Mouse (Mus musculus) kidney, adult 2 months (tissue): ENCODE measurements around the gene Kcnip4. TPM values are rescaled to one million over a fixed set of nuclear protein-coding genes. Genes with fewer than 3 reads are reported as not detected.

ENCODE experiments used
- DNase-seq: peaks from one replicate; pipeline ENCODE4 v3.0.0; 2021
- H3K27ac ChIP-seq: fragments of 200-500 bp; 2 replicates; pipeline ENCODE4 v1.5.1; 2012; ENCODE audit warnings: low read depth, low read length, control low read depth, inconsistent platforms; ENCODE audit not compliant: insufficient read depth
- H3K27me3 ChIP-seq: fragments of 200-500 bp; replicated peaks from 2 replicates; pipeline ENCODE4 v1.6.1; 2012; ENCODE audit warnings: mild to moderate bottlenecking, moderate library complexity, low read length, inconsistent platforms; ENCODE audit not compliant: control insufficient read depth, insufficient read depth
- H3K36me3 ChIP-seq: fragments of 200-500 bp; 2 replicates; pipeline ENCODE4 v1.6.1; 2012; ENCODE audit warnings: mild to moderate bottlenecking, moderate library complexity, low read length, inconsistent platforms; ENCODE audit not compliant: control insufficient read depth, insufficient read depth
- H3K4me1 ChIP-seq: fragments of 200-500 bp; 2 replicates; pipeline ENCODE4 v1.6.1; 2011; ENCODE audit warnings: low read length; ENCODE audit not compliant: control insufficient read depth, insufficient read depth
- H3K4me3 ChIP-seq: fragments of 200-500 bp; 2 replicates; pipeline ENCODE4 v1.5.1; 2011; ENCODE audit warnings: mild to moderate bottlenecking, low read depth, low read length, control low read depth; ENCODE audit not compliant: insufficient read depth
- CTCF ChIP-seq: fragments of 200-500 bp; conservative IDR thresholded peaks from 2 replicates; pipeline ENCODE4 v1.5.1; 2011; ENCODE audit warnings: low read depth, mild to moderate bottlenecking, control low read depth, low read length, moderate library complexity, mixed read lengths; ENCODE audit not compliant: insufficient read depth, insufficient read length
- POLR2A ChIP-seq: fragments of 200-500 bp; IDR thresholded peaks from one replicate; pipeline ENCODE4 v1.6.1; 2011; ENCODE audit warnings: low read depth, low read length, control low read depth
- WGBS: fragments of 180-500 bp; shearing (Covaris S2); methylation state at CpG from one replicate; pipeline ENCODE4 v1.1.7; 2018; 5-methylcytosine and 5-hydroxymethylcytosine counted together
- polyA plus RNA-seq: library from polyadenylated mRNA; depleted of rRNA; stranded (reverse); fragments of >200 nt; gene quantifications from 2 replicates; pipeline ENCODE4 v1.2.3, GENCODE M21; 2012

Gene Kcnip4
- polyA plus RNA-seq, 1 experiment, result 0.13 TPM

DNA sequence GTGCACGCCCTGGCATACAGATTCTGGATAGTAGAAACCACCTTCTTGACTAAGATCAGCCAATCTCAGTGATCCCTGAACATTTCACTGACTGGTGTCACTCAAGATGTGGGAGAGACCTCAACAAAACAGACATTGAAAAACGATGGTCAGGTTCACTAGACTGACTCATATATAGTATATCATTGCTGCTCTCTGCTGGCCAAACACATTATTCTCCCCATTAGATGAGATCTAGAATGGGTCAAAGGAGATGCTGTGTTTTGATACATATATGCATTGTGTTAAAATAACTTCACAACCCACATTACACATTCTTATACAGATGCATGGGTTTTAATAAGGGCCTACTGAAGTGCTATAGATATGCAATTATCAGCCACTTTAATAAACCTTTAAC lies 787.1 kb downstream of the Kcnip4 start:
- WGBS, result 43% methylated on average over 2 of the region's 2 CpGs
- DNase-seq, result peak; percentile 8

DNA sequence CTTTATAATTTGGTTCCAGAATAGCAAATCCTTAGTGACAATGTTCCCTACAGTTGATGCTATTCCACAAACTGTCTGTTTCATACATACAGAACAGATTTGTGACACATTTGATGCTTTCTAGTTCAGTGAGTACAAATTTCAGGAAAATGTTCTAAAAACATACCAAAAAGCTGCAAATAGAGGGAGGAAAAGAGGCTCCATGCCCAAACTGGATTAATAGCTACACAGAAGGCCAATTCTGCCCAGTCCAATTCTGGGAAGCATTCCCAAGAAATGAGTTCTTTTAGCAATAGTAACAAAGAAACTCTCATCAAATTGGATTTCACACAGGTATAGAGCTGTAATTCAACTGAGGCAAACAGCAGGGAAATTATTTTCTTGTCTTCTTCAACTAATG lies 806.5 kb downstream of the Kcnip4 start:
- no peak overlapping the region for H3K27ac ChIP-seq
- no peak for DNase-seq
- H3K27me3 ChIP-seq, result no peaks in the 10 kb centered on the region
- H3K36me3 ChIP-seq, result no peaks in the 10 kb centered on the region
- TF ChIP-seq POLR2A (no peak), CTCF (no peak)
- no peaks in the 10 kb centered on the region for H3K4me1 ChIP-seq
- H3K4me3 ChIP-seq, result no peak overlapping the region

More for the DNA sequence above, 787.1 kb downstream of the Kcnip4 start:
- Histone ChIP-seq H3K4me3 (no peak overlapping the region), H3K27me3 (no peaks in the 10 kb centered on the region), H3K4me1 (no peaks in the 10 kb centered on the region), H3K36me3 (no peaks in the 10 kb centered on the region), H3K27ac (no peak overlapping the region)
- TF ChIP-seq POLR2A (no peak), CTCF (no peak)

DNA sequence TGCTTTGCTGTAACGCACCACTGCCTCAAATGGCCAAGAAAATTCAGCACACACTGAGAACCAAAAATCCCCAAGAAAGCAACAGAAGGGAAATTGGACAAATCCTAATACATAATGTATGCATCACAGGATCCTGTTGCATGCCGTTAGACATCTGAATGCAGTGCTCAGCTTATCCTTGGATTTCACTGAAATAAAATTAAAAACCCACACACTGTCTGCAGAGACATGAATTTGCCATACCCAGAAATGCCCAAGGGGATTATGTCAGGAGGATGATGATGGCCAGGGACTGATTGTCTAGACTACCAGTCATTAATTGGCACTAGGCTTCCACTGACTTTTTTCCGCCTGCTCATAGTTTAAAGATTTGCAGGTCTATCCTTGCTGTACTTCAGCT lies 818.7 kb downstream of the Kcnip4 start:
- Histone ChIP-seq H3K27me3 (no peaks in the 10 kb centered on the region), H3K4me1 (no peaks in the 10 kb centered on the region), H3K36me3 (no peaks in the 10 kb centered on the region), H3K4me3 (no peak overlapping the region), H3K27ac (no peak overlapping the region)
- TF ChIP-seq POLR2A (no peak), CTCF (no peak)
- 77% methylated on average over 3 of the region's 3 CpGs for WGBS
- no peak for DNase-seq

DNA sequence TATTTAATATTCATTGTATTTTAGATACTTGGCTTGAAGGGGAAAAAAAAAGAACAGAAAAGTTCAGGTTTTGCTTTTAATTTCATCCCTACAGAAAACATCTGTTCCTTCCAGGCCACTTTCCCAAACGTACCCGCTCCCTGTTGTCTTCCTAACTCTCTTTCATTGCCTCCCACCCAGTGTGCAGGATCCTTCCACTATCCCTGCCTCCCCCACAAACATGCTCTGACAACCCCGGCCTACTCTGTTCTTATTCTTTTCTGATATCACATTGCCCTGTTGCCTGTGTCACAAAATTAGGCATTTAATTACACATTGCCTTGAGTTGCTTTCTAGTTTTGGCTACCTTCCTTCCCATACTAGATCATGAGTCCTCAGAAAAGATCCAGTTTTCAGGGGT lies 837.6 kb downstream of the Kcnip4 start:
- no peak for DNase-seq
- Histone ChIP-seq H3K27me3 (no peaks in the 10 kb centered on the region), H3K27ac (no peak overlapping the region), H3K36me3 (no peaks in the 10 kb centered on the region), H3K4me1 (no peaks in the 10 kb centered on the region), H3K4me3 (no peak overlapping the region)
- WGBS, result 48% methylated on average over 3 of the region's 3 CpGs
- TF ChIP-seq CTCF (no peak), POLR2A (no peak)

DNA sequence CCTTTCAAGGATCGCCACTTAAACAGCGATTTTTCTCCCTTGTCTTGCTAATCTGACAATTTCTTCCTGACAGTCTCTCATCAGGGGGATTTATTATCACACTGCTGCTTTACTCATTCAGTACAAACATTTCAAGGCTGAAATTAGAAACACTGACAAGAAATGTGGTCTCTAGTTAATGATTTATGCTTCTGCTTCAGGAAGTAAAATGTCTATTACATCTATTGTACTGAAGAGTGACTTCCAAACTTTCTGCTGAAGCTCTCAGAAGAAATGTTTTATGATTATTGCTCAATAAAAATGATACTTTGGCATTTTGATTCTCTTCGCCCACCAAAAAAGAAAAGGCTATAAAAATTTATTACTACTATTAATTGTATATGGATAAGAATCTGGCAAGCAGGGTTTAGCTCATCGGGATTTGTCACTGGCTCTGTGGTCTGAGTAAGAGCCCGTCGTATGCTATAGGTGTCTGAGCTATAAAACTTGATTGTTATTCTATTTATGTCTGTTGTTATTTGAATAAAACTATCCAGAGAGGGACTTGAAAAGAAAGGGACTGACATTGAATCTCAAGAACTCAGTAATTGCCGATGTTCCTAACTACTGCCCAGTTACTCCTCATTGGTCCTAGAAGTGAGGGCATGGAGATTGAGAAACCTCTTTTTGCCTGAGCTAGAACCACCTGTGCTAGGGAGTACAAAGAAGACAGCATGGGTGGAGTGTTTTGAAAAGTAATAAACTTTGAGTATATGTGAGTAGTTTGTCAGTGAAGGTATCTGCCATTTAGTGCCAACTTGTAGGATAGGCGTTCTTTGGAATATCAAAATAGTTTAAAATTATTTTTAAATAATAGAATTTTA lies 844.7 kb downstream of the Kcnip4 start:
- no peak overlapping the region for H3K27ac ChIP-seq
- DNase-seq, result no peak
- TF ChIP-seq POLR2A, result no peak
- no peak for TF ChIP-seq CTCF
- no peaks in the 10 kb centered on the region for H3K4me1 ChIP-seq
- 47% methylated on average over 8 of the region's 8 CpGs for WGBS
- H3K27me3 ChIP-seq, result no peaks in the 10 kb centered on the region
- H3K36me3 ChIP-seq, result no peaks in the 10 kb centered on the region
- no peak overlapping the region for H3K4me3 ChIP-seq

DNA sequence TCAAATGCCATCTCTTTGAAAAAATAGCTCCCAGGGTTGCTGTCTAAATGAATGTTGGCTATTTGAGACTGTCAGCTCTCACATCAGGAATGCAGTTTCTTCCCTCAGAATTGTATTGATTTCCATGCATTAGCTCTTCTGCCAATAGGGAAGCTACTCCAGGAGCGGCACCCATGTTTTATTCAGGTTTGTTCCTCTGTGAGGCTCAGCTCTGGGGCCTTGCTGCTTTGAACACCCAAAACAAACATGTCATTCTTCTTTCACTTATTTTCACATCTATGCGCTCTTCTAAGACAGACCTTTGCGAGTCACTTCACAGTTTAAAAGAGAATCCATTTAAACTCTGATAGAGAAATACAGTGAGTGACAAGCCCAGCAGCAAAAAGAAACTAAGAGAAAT lies 862.2 kb downstream of the Kcnip4 start:
- Histone ChIP-seq H3K27me3 (no peaks in the 10 kb centered on the region), H3K4me1 (no peaks in the 10 kb centered on the region), H3K36me3 (no peaks in the 10 kb centered on the region), H3K27ac (no peak overlapping the region), H3K4me3 (no peak overlapping the region)
- DNase-seq, result no peak
- no peak for TF ChIP-seq POLR2A
- TF ChIP-seq CTCF, result no peak
- WGBS, result 90% methylated on average over 3 of the region's 3 CpGs

DNA sequence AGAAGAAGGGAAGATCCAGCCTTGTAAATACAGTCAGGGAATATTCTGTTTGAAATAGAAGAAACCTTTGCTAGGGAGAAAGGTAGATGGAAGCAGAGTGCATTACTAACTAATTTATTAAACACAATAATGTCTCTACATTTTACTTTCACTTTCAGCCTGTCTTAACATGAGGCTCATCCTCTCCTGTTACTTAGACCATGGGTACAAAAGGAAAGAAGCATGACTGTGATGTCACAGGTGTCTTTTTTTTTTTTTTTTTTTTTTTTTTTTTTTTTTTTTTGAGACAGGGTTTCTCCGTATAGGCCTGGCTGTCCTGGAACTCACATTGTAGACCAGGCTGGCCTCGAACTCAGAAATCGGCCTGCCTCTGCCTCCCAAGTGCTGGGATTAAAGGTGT lies 864.7 kb downstream of the Kcnip4 start:
- no peaks in the 10 kb centered on the region for H3K27me3 ChIP-seq
- no peak overlapping the region for H3K27ac ChIP-seq
- H3K4me3 ChIP-seq, result no peak overlapping the region
- no peaks in the 10 kb centered on the region for H3K4me1 ChIP-seq
- DNase-seq, result no peak
- 89% methylated on average over 3 of the region's 3 CpGs for WGBS
- TF ChIP-seq CTCF, result no peak
- TF ChIP-seq POLR2A, result no peak
- no peaks in the 10 kb centered on the region for H3K36me3 ChIP-seq
